Mouse (Mus musculus) heart, embryonic 16.5 days (tissue): Measurements from ENCODE around the gene Ednra. TPM values are rescaled to one million over a fixed set of nuclear protein-coding genes. Genes with fewer than 3 reads are reported as not detected.

Experiments
- ATAC-seq: fragments of 200-750 bp; cut with Nextera tagmentation; replicated peaks from 2 replicates; pipeline ENCODE4 v1.8.0; 2017; ENCODE audit warnings: moderate number of reproducible peaks; ENCODE audit not compliant: insufficient read depth, low FRiP score; ENCODE audit errors: extremely low read depth
- H3K27ac ChIP-seq: fragments of 300-500 bp; sonication (generic); 2 replicates; pipeline ENCODE4 v1.5.1; 2014; ENCODE audit warnings: mild to moderate bottlenecking, low read length, control low read depth, moderate library complexity
- H3K27me3 ChIP-seq: fragments of 300-500 bp; sonication (generic); 2 replicates; pipeline ENCODE4 v1.6.1; 2014; ENCODE audit warnings: low read length, mixed read lengths; ENCODE audit not compliant: control insufficient read depth, insufficient read depth
- H3K36me3 ChIP-seq: fragments of 300-500 bp; sonication (generic); 2 replicates; pipeline ENCODE4 v1.6.1; 2014; ENCODE audit not compliant: control insufficient read depth, insufficient read depth
- H3K4me1 ChIP-seq: fragments of 300-500 bp; sonication (generic); 2 replicates; pipeline ENCODE4 v1.6.1; 2014; ENCODE audit warnings: low read length, mixed read lengths; ENCODE audit not compliant: control insufficient read depth, insufficient read depth
- H3K4me2 ChIP-seq: fragments of 300-500 bp; sonication (generic); 2 replicates; pipeline ENCODE4 v1.6.1; 2014; ENCODE audit warnings: low read depth, mild to moderate bottlenecking, control low read depth, low read length
- H3K4me3 ChIP-seq: fragments of 300-500 bp; sonication (generic); 2 replicates; pipeline ENCODE4 v1.5.1; 2014; ENCODE audit warnings: mild to moderate bottlenecking, control low read depth, low read length
- H3K9ac ChIP-seq: fragments of 300-500 bp; sonication (generic); 2 replicates; pipeline ENCODE4 v1.6.1; 2014; ENCODE audit warnings: low read length, control low read depth
- H3K9me3 ChIP-seq: fragments of 300-500 bp; sonication (generic); replicated peaks from 2 replicates; pipeline ENCODE4 v1.6.1; 2016; ENCODE audit warnings: low read length; ENCODE audit not compliant: control insufficient read depth
- WGBS: fragments of 180-500 bp; shearing (Covaris S2); extraction: QIAGEN DNeasy Blood & Tissue Kit; methylation state at CpG from one replicate; pipeline ENCODE4 v1.1.7; 2014; 5-methylcytosine and 5-hydroxymethylcytosine counted together
- polyA plus RNA-seq: library from polyadenylated mRNA; unstranded; fragments of >200 nt; fragmentation: Nextera tagmentation; extraction: Ambion mirVana; gene quantifications from 2 replicates; pipeline ENCODE4 v1.2.1, GENCODE M21; 2015

The Ednra gene
- polyA plus RNA-seq, 1 experiment from 2014 or later, result 40.1 TPM

DNA sequence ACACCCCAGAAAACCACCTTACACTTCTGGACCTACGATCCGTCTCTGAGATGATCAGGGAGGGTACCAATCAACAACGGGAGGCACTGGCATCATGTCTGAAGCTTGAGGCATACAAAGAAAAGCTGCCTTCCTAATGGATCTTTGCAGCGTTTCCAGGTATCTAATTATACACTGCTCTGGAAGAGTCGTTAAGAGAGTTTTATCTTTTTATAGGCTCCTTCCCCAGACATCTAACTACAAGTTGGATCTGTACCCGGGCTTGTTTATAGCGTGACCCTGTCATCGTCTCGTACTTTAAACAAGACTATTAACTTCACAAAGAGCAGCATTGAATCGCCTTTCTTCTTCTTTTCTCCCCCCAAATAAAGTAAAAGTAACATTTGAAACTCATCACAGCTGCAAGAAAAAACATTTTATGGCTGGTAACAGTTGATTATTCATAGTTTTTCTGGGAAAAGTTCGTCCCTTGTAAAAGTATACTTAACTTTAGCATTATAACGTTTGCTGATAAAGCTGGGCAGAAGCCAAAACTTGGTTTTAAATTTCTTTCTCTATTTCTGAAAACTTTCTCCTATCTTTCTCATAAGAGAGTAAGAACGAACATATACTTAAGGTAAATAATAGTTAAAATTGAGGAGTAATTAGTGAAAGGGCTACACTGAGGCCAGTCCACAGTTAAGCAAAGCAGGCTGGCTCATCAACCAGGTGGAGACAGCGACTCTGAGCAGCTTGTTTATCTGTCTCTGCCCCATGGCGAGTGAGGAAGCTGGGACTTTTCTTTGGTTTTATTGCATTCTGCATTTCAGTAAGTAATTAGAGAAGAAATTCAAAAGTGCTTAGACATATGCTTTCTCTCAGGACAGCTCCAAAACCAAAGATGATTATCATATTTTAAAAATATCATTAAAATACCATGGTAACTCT is 42.0 kb downstream of the Ednra start:
- H3K4me2 ChIP-seq, result peak overlapping the region; percentile 45
- H3K9ac ChIP-seq, result no peak overlapping the region
- 0 out of 2 replicates have a peak, but pooled peaks have one; percentile 20 for ATAC-seq
- H3K27me3 ChIP-seq, result no peaks in the 10 kb centered on the region
- H3K36me3 ChIP-seq, result peaks cover 5% of the 10 kb centered on the region
- H3K4me3 ChIP-seq, result no peak overlapping the region
- no peaks in the 10 kb centered on the region for H3K9me3 ChIP-seq
- peak overlapping the region; percentile 70 for H3K27ac ChIP-seq
- WGBS, result 28% methylated on average over 15 of the region's 15 CpGs
- peaks cover 21% of the 10 kb centered on the region for H3K4me1 ChIP-seq

DNA sequence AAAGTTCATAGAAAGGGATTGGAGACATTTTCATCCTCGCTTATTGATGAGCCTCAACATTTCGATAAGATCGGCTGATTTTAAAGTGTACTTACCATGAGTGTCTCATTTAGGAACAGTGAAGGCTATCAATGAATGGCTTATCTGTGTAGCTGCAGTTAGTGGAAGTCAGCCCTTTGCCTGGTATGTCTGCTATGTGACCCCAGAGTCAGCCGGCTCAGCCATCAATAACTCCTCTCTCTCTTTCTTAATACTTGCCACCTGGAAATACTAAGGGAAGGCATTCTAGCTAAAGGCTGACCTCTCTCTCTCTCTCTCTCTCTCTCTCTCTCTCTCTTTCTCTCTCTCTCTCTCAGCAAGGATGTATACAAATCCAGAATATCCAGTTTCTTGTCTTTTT is 52.2 kb downstream of the Ednra start:
- WGBS, result 26% methylated on average over 4 of the region's 4 CpGs
- H3K9me3 ChIP-seq, result no peaks in the 10 kb centered on the region
- no peak overlapping the region for H3K9ac ChIP-seq
- H3K4me2 ChIP-seq, result no peak overlapping the region
- peak overlapping the region; percentile 81 for H3K27ac ChIP-seq
- H3K4me1 ChIP-seq, result peaks cover 23% of the 10 kb centered on the region
- no peaks in the 10 kb centered on the region for H3K27me3 ChIP-seq
- no peak for ATAC-seq
- peaks cover 27% of the 10 kb centered on the region for H3K36me3 ChIP-seq
- no peak overlapping the region for H3K4me3 ChIP-seq

DNA sequence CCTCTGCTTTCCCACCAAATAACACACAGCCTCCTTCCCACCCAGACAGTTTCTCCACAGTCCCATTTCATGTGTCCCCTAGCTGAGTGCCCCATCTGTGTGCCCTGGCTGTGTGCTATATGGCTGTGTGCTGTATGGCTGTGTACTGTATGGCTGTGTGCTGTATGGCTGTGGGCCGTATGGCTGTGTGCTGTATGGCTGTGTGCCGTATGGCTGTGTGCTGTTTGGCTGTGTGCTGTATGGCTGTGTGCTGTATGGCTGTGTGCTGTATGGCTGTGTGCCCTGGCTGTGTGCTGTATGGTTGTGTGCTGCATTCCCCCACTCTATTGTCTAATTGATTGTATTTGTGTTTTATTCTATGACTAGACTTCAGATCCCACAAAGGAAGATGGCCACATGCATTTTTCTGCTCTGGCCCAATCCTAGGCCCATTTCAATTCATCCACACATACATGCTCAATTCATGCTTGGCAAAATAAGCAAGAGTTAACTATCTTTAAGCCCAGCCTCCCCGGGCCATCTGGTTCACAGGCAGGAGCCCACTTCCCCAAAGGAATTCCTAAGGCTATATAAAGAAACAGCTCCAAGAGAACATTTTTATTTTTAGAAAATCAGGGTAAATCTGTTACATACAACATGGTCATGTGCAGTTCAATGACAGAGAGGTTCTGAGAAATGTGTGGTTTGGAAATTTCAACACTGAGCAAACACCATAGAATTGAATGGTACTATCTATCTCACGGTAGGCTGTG is 53.5 kb downstream of the Ednra start:
- ATAC-seq, result peak; percentile 59; the same call in 1 of the 2 replicates

DNA sequence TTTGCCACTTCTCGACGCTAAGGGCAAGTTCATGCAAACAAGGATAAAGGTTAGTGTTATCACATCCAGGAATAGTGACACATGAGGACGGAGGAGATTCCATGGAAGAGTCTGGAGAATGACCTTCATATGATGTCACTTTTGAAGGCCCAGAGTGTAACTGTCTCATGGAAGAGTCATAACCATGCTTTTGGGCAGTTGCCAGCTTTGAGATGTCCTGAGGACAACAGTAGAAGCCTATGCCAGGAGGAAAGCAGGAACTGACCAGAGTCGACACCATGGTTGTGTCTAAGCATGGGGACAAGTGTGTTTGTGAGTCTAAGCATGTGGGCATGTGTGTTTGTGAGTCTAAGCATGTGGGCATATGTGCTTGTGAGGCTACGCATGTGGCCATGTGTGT is 56.3 kb downstream of the Ednra start:
- Histone ChIP-seq H3K4me1 (peaks cover 23% of the 10 kb centered on the region), H3K9ac (no peak overlapping the region), H3K4me3 (no peak overlapping the region), H3K36me3 (peaks cover 54% of the 10 kb centered on the region), H3K27ac (no peak overlapping the region), H3K4me2 (no peak overlapping the region), H3K9me3 (no peaks in the 10 kb centered on the region), H3K27me3 (no peaks in the 10 kb centered on the region)
- no peak for ATAC-seq
- 73% methylated on average over 5 of the region's 5 CpGs for WGBS

More for the DNA sequence above, 53.5 kb downstream of the Ednra start:
- Histone ChIP-seq H3K4me3 (no peak overlapping the region), H3K27me3 (no peaks in the 10 kb centered on the region), H3K4me1 (peaks cover 23% of the 10 kb centered on the region), H3K27ac (peak overlapping the region; percentile 81), H3K36me3 (peaks cover 39% of the 10 kb centered on the region), H3K9ac (no peak overlapping the region), H3K9me3 (no peaks in the 10 kb centered on the region), H3K4me2 (no peak overlapping the region)
- 61% methylated on average over 4 of the region's 4 CpGs for WGBS

DNA sequence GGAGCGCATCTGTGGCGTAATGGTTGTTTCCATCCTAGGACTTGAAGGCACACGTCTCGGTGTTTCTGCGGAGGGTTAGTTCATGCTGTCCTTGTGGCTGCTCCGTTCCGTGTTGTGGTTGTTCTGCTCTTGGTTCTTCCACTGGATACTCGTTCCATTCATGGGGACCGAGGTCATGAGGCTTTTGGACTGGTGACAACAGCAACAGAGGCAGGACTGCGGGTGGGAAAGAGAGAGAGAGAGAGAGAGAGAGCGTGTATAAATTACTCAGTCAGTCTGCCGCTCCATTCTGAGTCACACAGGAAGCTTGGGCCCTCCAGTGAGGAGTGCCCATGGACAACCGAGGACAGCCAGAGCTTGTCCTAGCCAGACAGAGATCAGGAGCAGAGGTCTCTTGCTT is 59.4 kb downstream of the Ednra start:
- Histone ChIP-seq H3K4me3 (no peak overlapping the region), H3K4me1 (no peaks in the 10 kb centered on the region), H3K36me3 (peaks cover 47% of the 10 kb centered on the region), H3K27me3 (no peaks in the 10 kb centered on the region), H3K27ac (no peak overlapping the region), H3K9me3 (no peaks in the 10 kb centered on the region), H3K4me2 (no peak overlapping the region), H3K9ac (no peak overlapping the region)
- ATAC-seq, result no peak
- 86% methylated on average over 13 of the region's 13 CpGs for WGBS

DNA sequence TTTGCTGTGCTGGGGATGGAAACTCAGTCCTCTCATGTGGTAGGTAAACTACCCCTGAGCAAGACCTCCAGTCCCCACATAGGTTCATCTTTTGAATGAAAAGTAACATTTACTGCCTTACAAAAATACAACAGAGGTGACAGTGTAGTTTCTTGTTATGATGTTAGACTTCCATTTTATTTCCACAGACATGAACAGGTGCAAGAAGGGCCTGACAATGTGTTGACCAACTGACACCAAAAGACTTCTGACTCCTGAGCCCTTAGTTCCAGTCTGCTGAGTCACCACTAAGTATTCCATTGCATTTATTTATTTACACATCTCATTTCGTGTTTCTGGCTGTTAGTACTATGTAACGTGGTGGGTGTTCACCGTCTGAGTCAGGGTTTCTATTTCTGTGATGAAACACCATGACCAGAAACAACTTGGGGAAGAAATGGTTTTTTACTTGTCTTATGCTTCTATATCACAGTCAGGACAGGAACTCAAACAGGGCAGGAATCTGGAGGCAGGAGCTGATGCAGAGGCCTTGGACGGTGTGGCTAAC is 64.7 kb downstream of the Ednra start:
- no peak for ATAC-seq
- Histone ChIP-seq H3K4me2 (no peak overlapping the region), H3K27me3 (no peaks in the 10 kb centered on the region), H3K27ac (no peak overlapping the region), H3K4me1 (no peaks in the 10 kb centered on the region), H3K9me3 (no peaks in the 10 kb centered on the region), H3K4me3 (no peak overlapping the region), H3K9ac (no peak overlapping the region), H3K36me3 (peaks cover 16% of the 10 kb centered on the region)
- 72% methylated on average over 4 of the region's 4 CpGs for WGBS

DNA sequence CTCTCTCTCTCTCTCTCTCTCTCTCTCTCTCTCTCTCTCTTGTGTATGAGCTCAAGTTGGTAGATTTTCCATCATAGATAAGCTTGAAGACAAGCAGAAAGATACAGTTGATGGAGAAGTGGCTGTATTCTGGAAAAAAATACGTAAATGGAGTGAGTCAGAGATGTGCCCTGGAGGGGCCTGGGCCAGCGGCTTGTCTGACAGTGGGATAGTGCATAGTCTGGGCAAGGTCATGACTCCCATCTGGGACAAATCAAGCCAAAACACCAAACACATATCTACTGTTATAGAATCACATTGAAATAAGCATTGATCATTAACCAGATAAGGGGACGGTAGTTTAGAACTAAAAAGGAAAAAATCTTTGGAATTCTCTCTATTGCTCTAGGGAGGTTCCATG is 65.9 kb downstream of the Ednra start:
- Histone ChIP-seq H3K27me3 (no peaks in the 10 kb centered on the region), H3K4me2 (no peak overlapping the region), H3K36me3 (peaks cover 4% of the 10 kb centered on the region; the same call in 1 of the 2 replicates), H3K9ac (no peak overlapping the region), H3K4me1 (no peaks in the 10 kb centered on the region), H3K9me3 (no peaks in the 10 kb centered on the region), H3K4me3 (no peak overlapping the region), H3K27ac (no peak overlapping the region)
- 67% methylated on average over 3 of the region's 3 CpGs for WGBS
- ATAC-seq, result no peak

DNA sequence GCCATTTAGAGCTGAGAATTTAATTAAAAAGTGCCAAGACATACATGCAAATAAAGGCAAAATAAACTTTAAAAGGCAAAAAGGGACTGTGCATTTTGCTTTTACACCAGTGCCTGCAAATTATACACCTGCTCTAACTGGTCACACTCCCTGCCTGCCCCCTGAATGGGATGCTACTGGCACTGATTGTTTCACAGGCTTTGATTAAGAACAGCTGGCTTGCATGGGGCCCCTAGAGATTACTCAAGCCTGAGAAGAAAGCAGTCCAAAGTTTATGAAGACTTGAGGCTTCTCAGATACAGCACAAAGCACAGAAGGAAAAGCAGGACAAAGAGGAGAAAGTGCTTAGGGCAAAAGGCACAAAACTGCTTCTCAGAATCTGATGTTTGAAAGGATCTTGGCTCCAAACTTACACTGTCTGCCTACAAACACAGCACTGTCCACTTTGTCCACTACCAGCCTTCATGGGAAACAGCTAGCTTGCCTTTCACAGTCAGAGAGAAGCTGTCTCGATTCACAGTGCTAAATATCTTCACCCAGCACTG is 73.5 kb downstream of the Ednra start:
- Histone ChIP-seq H3K9me3 (no peaks in the 10 kb centered on the region), H3K4me2 (no peak overlapping the region), H3K4me3 (no peak overlapping the region), H3K27me3 (no peaks in the 10 kb centered on the region), H3K4me1 (no peaks in the 10 kb centered on the region), H3K27ac (no peak overlapping the region), H3K36me3 (no peaks in the 10 kb centered on the region), H3K9ac (no peak overlapping the region)
- WGBS, result 50% methylated on average over 1 of the region's 1 CpGs
- no peak for ATAC-seq
